In the genomic region with DNA sequence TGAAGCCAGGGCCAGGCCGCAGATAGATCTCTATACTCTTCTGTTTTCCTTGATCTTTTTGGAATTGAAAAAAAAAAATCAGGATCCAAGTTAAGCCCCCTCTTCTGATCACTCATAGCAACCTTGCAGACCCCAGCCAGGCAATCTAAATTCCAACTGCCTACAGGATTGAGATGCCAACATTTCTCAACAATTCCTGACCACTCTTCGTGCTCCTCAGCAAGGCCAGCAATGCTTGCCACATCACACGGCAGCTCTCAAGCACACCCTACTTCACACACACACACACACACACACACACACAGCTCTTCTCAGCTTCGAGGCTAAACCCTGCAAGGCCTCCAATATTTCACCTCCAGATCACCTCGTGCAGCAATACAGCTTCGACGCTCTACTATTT, we compare ENCODE assay signal across 27 mouse cellular contexts. TPM values are rescaled to one million over a fixed set of nuclear protein-coding genes. Genes with fewer than 3 reads are reported as not detected.
DNase-seq lines count a peak whose midpoint lies in the region; ATAC-seq and TF ChIP-seq lines count a peak whose summit lies in the region.
"Had no signal": no experiment of that assay in that cellular context is flagged by ENCODE, and none has a peak within 500 bp of the region (broad histone marks: within the 10 kb centered on the region; RNA-seq: fewer than 3 reads in every experiment).

No protein-coding gene starts in this region.

- 0 out of 2 replicates have a peak overlapping the region, but pooled peaks have one; percentile 19 for H3K9ac ChIP-seq in limb, embryonic 13.5 days
- H3K9ac ChIP-seq in CH12.LX (ENCODE audit: insufficient read depth, low read depth) (peak overlapping the region; percentile 98; the same call in 1 of the 2 replicates), MEL (ENCODE audit: control insufficient read depth, low read depth, low read length, poor library complexity, severe bottlenecking) (peak overlapping the region; percentile 6; the same call in 1 of the 2 replicates)
- no peak overlapping the region for H3K9ac ChIP-seq in liver, embryonic 14.5 days (replicated peaks)
- H3K9ac ChIP-seq: forebrain, embryonic 13.5 days; hindbrain, embryonic 12.5 days; lung, embryonic 14.5 days; midbrain, embryonic 13.5 days; stomach, embryonic 15.5 days had no signal

- H3K4me3 ChIP-seq in limb, embryonic 13.5 days = no peak overlapping the region
- no peak overlapping the region for H3K4me3 ChIP-seq in limb, embryonic 10.5 days
- H3K4me3 ChIP-seq in CH12.LX (replicated peaks in 1 of 3; ENCODE audit: low read depth in 2 of 3, low read length in 2 of 3, poor library complexity in 1 of 3) = no peak overlapping the region
- no peak overlapping the region for H3K4me3 ChIP-seq in MEL (ENCODE audit: control insufficient read depth in 1 of 2, insufficient read depth in 1 of 2, low read depth in 2 of 2, low read length in 2 of 2)
- no peak overlapping the region for H3K4me3 ChIP-seq in liver, embryonic 14.5 days (ENCODE audit: insufficient read depth in 1 of 2, low read depth in 2 of 2, low read length in 2 of 2)
- H3K4me3 ChIP-seq: forebrain, embryonic 13.5 days; hindbrain, embryonic 12.5 days; layer of hippocampus, adult 2 months had no signal

- WGBS in limb, embryonic 13.5 days = 86% methylated on average over 7 of the region's 7 CpGs
- WGBS in limb, embryonic 10.5 days = 89% methylated on average over 7 of the region's 7 CpGs
- WGBS in liver, embryonic 14.5 days (ENCODE audit: insufficient replicate concordance) = 74% methylated on average over 7 of the region's 7 CpGs

- dilution Hi-C loops in CH12.LX (cut with MboI; ENCODE audit: extremely low pct_ligation_motif_present, extremely low pct_unique_long_range_greater_than_20kb, low sequenced_read_pairs) = no loop called here

- TF ChIP-seq CTCF in CH12.LX (conservative IDR thresholded peaks at IDR 0.05 in 1 of 2, IDR thresholded peaks at IDR 0.05 in 1 of 2; ENCODE audit: low read depth in 2 of 2, low read length in 2 of 2) (no peak), MEL (IDR thresholded peaks at IDR 0.05 in 2 of 3, conservative IDR thresholded peaks at IDR 0.05 in 1 of 3; ENCODE audit: control insufficient read depth in 1 of 3, insufficient read depth in 1 of 3, low read depth in 2 of 3, low read length in 3 of 3, poor library complexity in 1 of 3, severe bottlenecking in 1 of 3) (no peak)
- TF ChIP-seq CTCF in liver, embryonic 14.5 days (IDR thresholded peaks at IDR 0.05; ENCODE audit: low read depth) = no peak

- H3K36me3 ChIP-seq in limb, embryonic 13.5 days = peaks cover 39% of the 10 kb centered on the region
- peaks cover 44% of the 10 kb centered on the region for H3K36me3 ChIP-seq in limb, embryonic 10.5 days
- peaks cover 24 to 49% of the 10 kb centered on the region in 2 experiments for H3K36me3 ChIP-seq in CH12.LX (replicated peaks in 1 of 2; ENCODE audit: control insufficient read depth in 1 of 2, insufficient read depth in 1 of 2, low read length in 1 of 2)
- H3K36me3 ChIP-seq in MEL (ENCODE audit: control insufficient read depth in 1 of 2, insufficient read depth in 2 of 2, low read length in 2 of 2) = peaks cover 13 to 19% of the 10 kb centered on the region in 2 experiments
- peaks cover 32% of the 10 kb centered on the region for H3K36me3 ChIP-seq in liver, embryonic 14.5 days (replicated peaks; ENCODE audit: control insufficient read depth, insufficient read depth, low read depth)

- no peak for ATAC-seq in limb, embryonic 13.5 days (ENCODE audit: low FRiP score, low read depth)
- no peak for ATAC-seq in liver, embryonic 14.5 days (ENCODE audit: insufficient read depth)
- ATAC-seq: forebrain, embryonic 13.5 days; intestine, postnatal 0 days; midbrain, embryonic 13.5 days had no signal

- no peak for DNase-seq in limb, embryonic 10.5 days (ENCODE audit: low spot score)
- DNase-seq in CH12.LX (ENCODE audit: extremely low read depth) (no peak), MEL (ENCODE audit: low read depth, low spot score) (no peak)
- DNase-seq in liver, embryonic 14.5 days (ENCODE audit: low read depth in 3 of 3, low spot score in 3 of 3) = no peak
- no peak for DNase-seq in layer of hippocampus, postnatal 36 days
- DNase-seq in spleen, adult 12 weeks (ENCODE audit: low spot score) = no peak
- DNase-seq: adrenal gland, postnatal 25 days; cerebellum, adult 9-10 months; kidney, postnatal 25 days; lung, embryonic 14.5 days; retina, postnatal 1 day; right cerebral cortex, postnatal 4 days; thymus, postnatal 25 days had no signal

- no peaks in the 10 kb centered on the region for H3K27me3 ChIP-seq in limb, embryonic 13.5 days
- no peaks in the 10 kb centered on the region for H3K27me3 ChIP-seq in limb, embryonic 10.5 days (ENCODE audit: low read depth, poor library complexity, severe bottlenecking)
- no peaks in the 10 kb centered on the region for H3K27me3 ChIP-seq in CH12.LX (replicated peaks)
- no peaks in the 10 kb centered on the region for H3K27me3 ChIP-seq in MEL (ENCODE audit: control insufficient read depth in 1 of 2, insufficient read depth in 2 of 2, low read length in 2 of 2)
- H3K27me3 ChIP-seq in liver, embryonic 14.5 days (ENCODE audit: control insufficient read depth, insufficient read depth, low read length) = no peaks in the 10 kb centered on the region
- H3K27me3 ChIP-seq: forebrain, embryonic 13.5 days; heart, embryonic 12.5 days; hindbrain, embryonic 12.5 days; megakaryocyte, embryonic 14.5 days; midbrain, embryonic 13.5 days; stomach, embryonic 15.5 days had no signal

- TF ChIP-seq EP300 in CH12.LX (IDR thresholded peaks at IDR 0.05; ENCODE audit: low read length) (no peak), MEL (IDR thresholded peaks at IDR 0.05; ENCODE audit: low read depth in 1 of 2, low read length in 2 of 2) (no peak)
- no peak for TF ChIP-seq EP300 in liver, embryonic 14.5 days (IDR thresholded peaks at IDR 0.05; ENCODE audit: low read depth)

- in situ Hi-C loops in CH12.LX (cut with MboI; ENCODE audit: low pct_ligation_motif_present, low pct_unique_long_range_greater_than_20kb, low sequenced_read_pairs) = no loop called here

- peaks cover 19% of the 10 kb centered on the region for H3K4me1 ChIP-seq in limb, embryonic 13.5 days
- peaks cover 15% of the 10 kb centered on the region for H3K4me1 ChIP-seq in limb, embryonic 10.5 days
- H3K4me1 ChIP-seq in CH12.LX (ENCODE audit: control insufficient read depth in 1 of 2, insufficient read depth in 2 of 2) (peaks cover 5 to 20% of the 10 kb centered on the region in 2 experiments), MEL (ENCODE audit: control insufficient read depth in 1 of 2, insufficient read depth in 2 of 2, low read length in 2 of 2) (peaks cover 0 to 12% of the 10 kb centered on the region in 2 experiments; a peak in 3 of 4 replicates)
- H3K4me1 ChIP-seq in liver, embryonic 14.5 days (replicated peaks; ENCODE audit: control insufficient read depth in 2 of 2, insufficient read depth in 2 of 2, low read length in 1 of 2) = peaks cover 16 to 23% of the 10 kb centered on the region in 2 experiments

- TF ChIP-seq POLR2A in CH12.LX (IDR thresholded peaks at IDR 0.05; ENCODE audit: low read depth, low read length) (no peak), MEL (IDR thresholded peaks at IDR 0.05; ENCODE audit: control insufficient read depth in 1 of 2, insufficient read depth in 1 of 2, low read depth in 1 of 2, low read length in 2 of 2, poor library complexity in 1 of 2) (no peak)

- H3K4me2 ChIP-seq in limb, embryonic 13.5 days (replicated peaks) = no peak overlapping the region
- peak overlapping the region; percentile 9 for H3K4me2 ChIP-seq in CH12.LX (ENCODE audit: insufficient read depth, low read depth, poor library complexity, severe bottlenecking)
- peak overlapping the region; percentile 80 for H3K4me2 ChIP-seq in liver, embryonic 14.5 days (ENCODE audit: low read depth)
- H3K4me2 ChIP-seq: midbrain, embryonic 13.5 days had no signal

- H3K27ac ChIP-seq in limb, embryonic 13.5 days = no peak overlapping the region
- H3K27ac ChIP-seq in limb, embryonic 10.5 days = no peak overlapping the region
- H3K27ac ChIP-seq in CH12.LX (ENCODE audit: insufficient read depth, low read depth) (no peak overlapping the region), MEL (ENCODE audit: control insufficient read depth, low read depth, low read length) (no peak overlapping the region)
- H3K27ac ChIP-seq in liver, embryonic 14.5 days = no peak overlapping the region
- H3K27ac ChIP-seq: forebrain, embryonic 13.5 days; hindbrain, embryonic 12.5 days; layer of hippocampus, adult 2 months; midbrain, embryonic 13.5 days; stomach, embryonic 15.5 days had no signal

- no peak for TF ChIP-seq RAD21 in CH12.LX (IDR thresholded peaks at IDR 0.05; ENCODE audit: low read depth, low read length)
- TF ChIP-seq RAD21 in MEL (IDR thresholded peaks at IDR 0.05; ENCODE audit: low read depth, low read length) = no peak

- H3K79me2 ChIP-seq in CH12.LX (replicated peaks; ENCODE audit: control insufficient read depth, extremely low read depth, insufficient read depth, poor library complexity, severe bottlenecking) (peaks cover 49% of the 10 kb centered on the region), MEL (ENCODE audit: control insufficient read depth, insufficient read depth, low read length, poor library complexity) (peaks cover 53% of the 10 kb centered on the region)

- no peaks in the 10 kb centered on the region for H3K9me3 ChIP-seq in limb, embryonic 13.5 days
- H3K9me3 ChIP-seq in limb, embryonic 10.5 days (replicated peaks) = no peaks in the 10 kb centered on the region
- H3K9me3 ChIP-seq in CH12.LX (replicated peaks; ENCODE audit: low read length) (no peaks in the 10 kb centered on the region), MEL (replicated peaks; ENCODE audit: insufficient read depth, low read length) (no peaks in the 10 kb centered on the region)
- H3K9me3 ChIP-seq in liver, embryonic 14.5 days (ENCODE audit: control insufficient read depth, low read length) = no peaks in the 10 kb centered on the region
- H3K9me3 ChIP-seq: forebrain, embryonic 13.5 days; heart, embryonic 12.5 days; hindbrain, embryonic 12.5 days; megakaryocyte, embryonic 14.5 days; midbrain, embryonic 13.5 days; stomach, embryonic 15.5 days had no signal

RNA-seq across cellular contexts. Expression of gene Xpot, which starts 2.5 kb away (rescaled TPM):
- 45.8 and 46.0 TPM in 2 replicates for polyA plus RNA-seq in limb, embryonic 13.5 days (2015; fragmentation: Nextera tagmentation; extraction: Ambion mirVana)
- 58.0 and 63.7 TPM in 2 replicates for polyA plus RNA-seq in limb, embryonic 10.5 days (2016; fragmentation: Nextera tagmentation; extraction: Ambion mirVana)
- total RNA-seq in CH12.LX (2012; rRNA removed) (117 and 151 TPM in 2 replicates), CH12.LX (2014; rRNA removed) (140 and 144 TPM in 2 replicates), MEL (2012; rRNA removed) (154 and 182 TPM in 2 replicates)
- polyA plus RNA-seq in CH12.LX (2012; ENCODE audit: insufficient read length, low read depth) (101 and 132 TPM in 2 replicates), MEL (2012; ENCODE audit: insufficient read depth in 1 of 2, insufficient read length in 2 of 2, low read depth in 1 of 2, low replicate concordance in 2 of 2, missing spikeins in 1 of 2) (100 to 1,000 TPM; 122 to 304 TPM)
- polyA plus RNA-seq in liver, embryonic 14.5 days (2012; rRNA removed) = 40.3 and 47.4 TPM in 2 replicates
- 26.2 and 31.4 TPM in 2 replicates for polyA plus RNA-seq in liver, embryonic 14.5 days (2014; fragmentation: Nextera tagmentation; extraction: Ambion mirVana)
- total RNA-seq in layer of hippocampus, postnatal 36 days (2021) = 10 to 100 TPM; 65.7 to 73.6 TPM

RNA-seq across cellular contexts. Expression of gene D930020B18Rik, which starts 17.7 kb away (rescaled TPM):
- 1.2 TPM in 2 replicates for polyA plus RNA-seq in limb, embryonic 13.5 days (2015; fragmentation: Nextera tagmentation; extraction: Ambion mirVana)
- polyA plus RNA-seq in limb, embryonic 10.5 days (2016; fragmentation: Nextera tagmentation; extraction: Ambion mirVana) = 0.40 and 0.53 TPM in 2 replicates
- total RNA-seq in CH12.LX (2012; rRNA removed) (not detected in 2 replicates), CH12.LX (2014; rRNA removed) (not detected in 2 replicates), MEL (2012; rRNA removed) (0.46 and 0.65 TPM in 2 replicates)
- polyA plus RNA-seq in CH12.LX (2012; ENCODE audit: insufficient read length, low read depth) (not detected in 2 replicates), MEL (2012; ENCODE audit: insufficient read depth in 1 of 2, insufficient read length in 2 of 2, low read depth in 1 of 2, low replicate concordance in 2 of 2, missing spikeins in 1 of 2) (under 1 TPM in 1 of 2 experiments, not detected in 1; 0.61 TPM)
- polyA plus RNA-seq in liver, embryonic 14.5 days (2012; rRNA removed) = not detected in 2 replicates
- 0.04 TPM in 1 of 2 replicates, not detected in the other for polyA plus RNA-seq in liver, embryonic 14.5 days (2014; fragmentation: Nextera tagmentation; extraction: Ambion mirVana)
- total RNA-seq in layer of hippocampus, postnatal 36 days (2021) = under 1 TPM; 0.32 to 0.48 TPM
- total RNA-seq: adrenal gland, postnatal 25 days; gastrocnemius, adult 8-10 months; heart, postnatal 25 days; monocyte, adult 5-6 weeks had no signal
- polyA plus RNA-seq: forebrain, embryonic 13.5 days; gonadal fat pad, adult 2 months; neural tube, embryonic 11.5 days had no signal

RNA-seq across cellular contexts. Expression of gene Tbk1, which starts 37.1 kb away (rescaled TPM):
- 31.1 and 32.5 TPM in 2 replicates for polyA plus RNA-seq in limb, embryonic 13.5 days (2015; fragmentation: Nextera tagmentation; extraction: Ambion mirVana)
- polyA plus RNA-seq in limb, embryonic 10.5 days (2016; fragmentation: Nextera tagmentation; extraction: Ambion mirVana) = 25.1 and 29.9 TPM in 2 replicates
- 29.5 and 32.4 TPM in 2 replicates for total RNA-seq in CH12.LX (2012; rRNA removed)
- total RNA-seq in CH12.LX (2014; rRNA removed) = 46.0 and 49.5 TPM in 2 replicates
- polyA plus RNA-seq in CH12.LX (2012; ENCODE audit: insufficient read length, low read depth) = 44.0 and 45.6 TPM in 2 replicates
- 18.0 and 21.5 TPM in 2 replicates for total RNA-seq in MEL (2012; rRNA removed)
- 10 to 100 TPM in 1 of 2 experiments, not detected in 1; 31.1 TPM for polyA plus RNA-seq in MEL (2012; ENCODE audit: insufficient read depth in 1 of 2, insufficient read length in 2 of 2, low read depth in 1 of 2, low replicate concordance in 2 of 2, missing spikeins in 1 of 2)
- polyA plus RNA-seq in liver, embryonic 14.5 days (2012; rRNA removed) = 6.6 and 13.6 TPM in 2 replicates
- 17.1 and 18.0 TPM in 2 replicates for polyA plus RNA-seq in liver, embryonic 14.5 days (2014; fragmentation: Nextera tagmentation; extraction: Ambion mirVana)
- total RNA-seq in layer of hippocampus, postnatal 36 days (2021) = 10 to 100 TPM; 51.9 to 53.7 TPM
